25 mouse cellular contexts compared by ENCODE assay signal in the genomic region with DNA sequence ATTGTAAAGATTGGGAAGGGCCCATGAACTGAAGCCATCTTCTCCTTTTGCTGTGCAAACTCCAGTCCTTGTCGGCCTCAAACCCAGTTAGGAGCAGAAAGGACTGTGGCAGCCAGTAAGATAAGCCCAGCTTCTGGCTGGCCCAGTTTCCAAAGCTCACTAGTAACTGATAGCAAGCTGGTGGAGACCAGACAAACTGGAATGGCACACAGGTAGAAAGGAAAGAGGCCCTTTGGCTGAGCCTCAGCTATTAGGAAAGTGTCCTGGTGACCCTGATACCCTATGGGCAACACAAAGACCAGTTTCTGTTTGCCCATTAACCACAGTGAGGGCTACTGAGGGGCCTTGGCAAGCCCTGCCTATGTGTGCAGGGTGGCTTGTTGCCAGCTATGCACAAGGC. TPM values are rescaled to one million over a fixed set of nuclear protein-coding genes. Genes with fewer than 3 reads are reported as not detected.
A peak's percentile ranks its signal among the peaks of the same experiment; 100 is the strongest.
DNase-seq lines count a peak whose midpoint lies in the region; ATAC-seq and TF ChIP-seq lines count a peak whose summit lies in the region.
"Had no signal": no experiment of that assay in that cellular context is flagged by ENCODE, and none has a peak within 500 bp of the region (broad histone marks: within the 10 kb centered on the region; RNA-seq: fewer than 3 reads in every experiment).

No protein-coding gene starts in this region.

- H3K4me2 ChIP-seq in heart, embryonic 15.5 days, result no peak overlapping the region
- no peak overlapping the region for H3K4me2 ChIP-seq in stomach, postnatal 0 days (replicated peaks; ENCODE audit: low read depth)
- H3K4me2 ChIP-seq: hindbrain, embryonic 15.5 days; midbrain, embryonic 15.5 days had no signal

- H3K9me3 ChIP-seq in heart, embryonic 15.5 days (replicated peaks), result no peaks in the 10 kb centered on the region
- no peaks in the 10 kb centered on the region for H3K9me3 ChIP-seq in stomach, postnatal 0 days (ENCODE audit: control insufficient read depth, low read length)
- H3K9me3 ChIP-seq: embryonic facial prominence, embryonic 10.5 days; hindbrain, embryonic 15.5 days; megakaryocyte, embryonic 14.5 days; midbrain, embryonic 15.5 days had no signal

- no peak for DNase-seq in heart, postnatal 4 days
- no peak for DNase-seq in layer of hippocampus, adult 2 months (ENCODE audit: low spot score in 2 of 2)
- DNase-seq in layer of hippocampus, postnatal 36 days, result no peak
- peak; percentile 29 for DNase-seq in retina, postnatal 1 day
- DNase-seq in retina, embryonic 14.5 days (ENCODE audit: low spot score), result no peak
- DNase-seq in stomach, postnatal 0 days (ENCODE audit: low spot score), result peak; percentile 56
- no peak for DNase-seq in left cerebral cortex, adult 11 months (ENCODE audit: low spot score)
- DNase-seq: cerebellum, adult 11-12 months; gastrocnemius, postnatal 10 days; kidney, postnatal 25 days; lung, postnatal 10 days had no signal

- TF ChIP-seq EP300 in stomach, postnatal 0 days (optimal IDR thresholded peaks at IDR 0.05), result no peak

- no peaks in the 10 kb centered on the region for H3K27me3 ChIP-seq in heart, embryonic 15.5 days
- H3K27me3 ChIP-seq in stomach, postnatal 0 days (ENCODE audit: control insufficient read depth, insufficient read depth, low read length), result no peaks in the 10 kb centered on the region
- H3K27me3 ChIP-seq: hindbrain, embryonic 15.5 days; megakaryocyte, embryonic 14.5 days; midbrain, embryonic 15.5 days had no signal

- peaks cover 15% of the 10 kb centered on the region for H3K4me1 ChIP-seq in heart, embryonic 15.5 days (replicated peaks)
- no peaks in the 10 kb centered on the region for H3K4me1 ChIP-seq in stomach, postnatal 0 days (replicated peaks; ENCODE audit: control insufficient read depth, insufficient read depth)
- H3K4me1 ChIP-seq: hindbrain, embryonic 15.5 days; midbrain, embryonic 15.5 days had no signal

- no peak overlapping the region for H3K4me3 ChIP-seq in heart, embryonic 15.5 days
- no peak overlapping the region for H3K4me3 ChIP-seq in layer of hippocampus, adult 2 months
- H3K4me3 ChIP-seq in stomach, postnatal 0 days (ENCODE audit: low read depth, low read length), result no peak overlapping the region
- H3K4me3 ChIP-seq: embryonic facial prominence, embryonic 10.5 days; hindbrain, embryonic 15.5 days; midbrain, embryonic 15.5 days; myocyte had no signal

- ATAC-seq in heart, embryonic 15.5 days (replicated peaks; ENCODE audit: insufficient number of reproducible peaks, insufficient read depth, low FRiP score, low read depth), result peak; percentile 47; the same call in 1 of the 2 replicates
- ATAC-seq in stomach, postnatal 0 days (ENCODE audit: low FRiP score, low TSS enrichment), result peak; percentile 46; the same call in 1 of the 2 replicates
- ATAC-seq: forebrain, embryonic 16.5 days; intestine, postnatal 0 days; midbrain, embryonic 15.5 days had no signal

- peak overlapping the region; percentile 19; the same call in 1 of the 2 replicates for H3K9ac ChIP-seq in heart, embryonic 15.5 days
- no peak overlapping the region for H3K9ac ChIP-seq in stomach, postnatal 0 days (ENCODE audit: low read length)
- H3K9ac ChIP-seq: hindbrain, embryonic 15.5 days; midbrain, embryonic 15.5 days had no signal

- H3K27ac ChIP-seq in heart, embryonic 15.5 days, result peak overlapping the region; percentile 80
- peak overlapping the region; percentile 33; the same call in 1 of the 2 replicates for H3K27ac ChIP-seq in layer of hippocampus, adult 2 months
- peak overlapping the region; percentile 73 for H3K27ac ChIP-seq in stomach, postnatal 0 days (replicated peaks)
- H3K27ac ChIP-seq: embryonic facial prominence, embryonic 10.5 days; hindbrain, embryonic 15.5 days; midbrain, embryonic 15.5 days had no signal

- WGBS in heart, embryonic 15.5 days, result 41% methylated on average over 1 of the region's 1 CpGs
- 75% methylated on average over 1 of the region's 1 CpGs for WGBS in stomach, postnatal 0 days

- TF ChIP-seq CTCF in layer of hippocampus, adult 2 months (conservative IDR thresholded peaks at IDR 0.05), result no peak
- no peak for TF ChIP-seq CTCF in stomach, postnatal 0 days (IDR thresholded peaks at IDR 0.05; ENCODE audit: low read depth)

- no peaks in the 10 kb centered on the region; the same call in 1 of the 2 replicates for H3K36me3 ChIP-seq in heart, embryonic 15.5 days
- H3K36me3 ChIP-seq in stomach, postnatal 0 days (ENCODE audit: control insufficient read depth, insufficient read depth, low read length), result peaks cover 2% of the 10 kb centered on the region; the same call in 1 of the 2 replicates
- H3K36me3 ChIP-seq: hindbrain, embryonic 15.5 days; midbrain, embryonic 15.5 days had no signal

RNA-seq across cellular contexts. Expression of gene Myl3, which starts 38.8 kb away (rescaled TPM):
- 3,797 and 4,490 TPM in 2 replicates for polyA plus RNA-seq in heart, embryonic 15.5 days (2015; fragmentation: Nextera tagmentation; extraction: Ambion mirVana)
- total RNA-seq in heart, postnatal 4 days (2021), result 1,000 to 10,000 TPM; 8,328 to 9,816 TPM
- total RNA-seq in layer of hippocampus, adult 2 months (2021), result not detected
- not detected for total RNA-seq in layer of hippocampus, postnatal 36 days (2021)
- 0.11 and 0.27 TPM in 2 replicates for polyA plus RNA-seq in stomach, postnatal 0 days (2015; fragmentation: Nextera tagmentation; extraction: Ambion mirVana)
- total RNA-seq: granulocyte monocyte progenitor cell, adult 5-6 weeks; left cerebral cortex, adult 18-20 months; left cerebral cortex, postnatal 25 days; MEL had no signal
- polyA plus RNA-seq: C2C12; intestine, postnatal 0 days; small intestine, adult 2 months had no signal

RNA-seq across cellular contexts. Expression of gene Pth1r, which starts 44.1 kb away (rescaled TPM):
- 23.2 and 26.1 TPM in 2 replicates for polyA plus RNA-seq in heart, embryonic 15.5 days (2015; fragmentation: Nextera tagmentation; extraction: Ambion mirVana)
- 10 to 100 TPM; 16.4 to 19.3 TPM for total RNA-seq in heart, postnatal 4 days (2021)
- total RNA-seq in layer of hippocampus, adult 2 months (2021), result 1 to 10 TPM; 4.4 to 5.0 TPM
- 1 to 10 TPM; 4.3 to 4.8 TPM for total RNA-seq in layer of hippocampus, postnatal 36 days (2021)
- 10.5 and 10.6 TPM in 2 replicates for polyA plus RNA-seq in stomach, postnatal 0 days (2015; fragmentation: Nextera tagmentation; extraction: Ambion mirVana)

RNA-seq across cellular contexts. Expression of gene Ccdc12, which starts 46.5 kb away (rescaled TPM):
- 130 and 138 TPM in 2 replicates for polyA plus RNA-seq in heart, embryonic 15.5 days (2015; fragmentation: Nextera tagmentation; extraction: Ambion mirVana)
- 10 to 100 TPM; 79.8 to 88.6 TPM for total RNA-seq in heart, postnatal 4 days (2021)
- total RNA-seq in layer of hippocampus, adult 2 months (2021), result 10 to 100 TPM; 50.2 to 66.0 TPM
- 10 to 100 TPM; 48.3 to 54.5 TPM for total RNA-seq in layer of hippocampus, postnatal 36 days (2021)
- 139 and 144 TPM in 2 replicates for polyA plus RNA-seq in stomach, postnatal 0 days (2015; fragmentation: Nextera tagmentation; extraction: Ambion mirVana)

RNA-seq across cellular contexts. Expression of gene Nbeal2, which starts 48.9 kb away (rescaled TPM):
- polyA plus RNA-seq in heart, embryonic 15.5 days (2015; fragmentation: Nextera tagmentation; extraction: Ambion mirVana), result 1.8 and 4.2 TPM in 2 replicates
- 1 to 10 TPM; 7.4 to 8.6 TPM for total RNA-seq in heart, postnatal 4 days (2021)
- total RNA-seq in layer of hippocampus, adult 2 months (2021), result 10 to 100 TPM; 17.7 to 18.0 TPM
- 10 to 100 TPM; 14.0 to 17.5 TPM for total RNA-seq in layer of hippocampus, postnatal 36 days (2021)
- polyA plus RNA-seq in stomach, postnatal 0 days (2015; fragmentation: Nextera tagmentation; extraction: Ambion mirVana), result 5.7 and 6.2 TPM in 2 replicates

Comparison
In these comparisons a context has a peak if more than half of its experiments do, and no peak if none do; other contexts are left out.
1. DNase-seq: peak in retina, postnatal 1 day (single experiment) and stomach, postnatal 0 days (single experiment); none in heart, postnatal 4 days (single experiment), layer of hippocampus, adult 2 months (0 of 2), layer of hippocampus, postnatal 36 days (0 of 2), retina, embryonic 14.5 days (single experiment) and left cerebral cortex, adult 11 months (single experiment).
2. RNA of gene Myl3, which starts 38.8 kb away (total RNA-seq): 8,328 to 9,816 TPM in heart, postnatal 4 days; not detected in layer of hippocampus, adult 2 months and not detected in layer of hippocampus, postnatal 36 days; every median in the first group is over 1,000 times any median in the second.
3. Peak in every context shown above with its lines, with median percentiles within 50 percentile points of each other: H3K27ac ChIP-seq.